Mouse (Mus musculus) gastrocnemius, postnatal 25 days (tissue): ENCODE measurements around the gene Bfsp1. TPM values are rescaled to one million over a fixed set of nuclear protein-coding genes. Genes with fewer than 3 reads are reported as not detected.
A peak's percentile ranks its signal among the peaks of the same experiment; 100 is the strongest.

ENCODE experiments used
- DNase-seq: peaks from one replicate; pipeline ENCODE4 v3.0.0; 2022
- long read RNA-seq, 2 experiments: library from polyadenylated mRNA; stranded (forward); transcript quantifications; one replicate each; pipeline ENCODE4 v2.0.0; 2021
- total RNA-seq, 2 experiments: library from RNA; stranded (reverse); gene quantifications; 1 replicate in 1 of 2; 2 replicates in 1 of 2; pipeline ENCODE4 v1.2.3; 2021

The Bfsp1 gene
- total RNA-seq, result under 1 TPM; 0.26 to 0.46 TPM
- long read RNA-seq, experiment 1, result 0 reads
- long read RNA-seq, experiment 2, partial matches to known transcripts, result 0 of 1 reads
- long read RNA-seq, experiment 2, other reads (novel, unspliced or antisense), result 1 of 1 reads

GRCm38 (mm10) chr2:143862484-143863231 is at the start of gene Bfsp1:
Gene Bfsp1, minus strand, starts transcription at chr2:143863173.
- peak; percentile 76 for DNase-seq

- no peak for DNase-seq
These were observed 49.2 kb upstream of the Bfsp1 start for GRCm38 (mm10) chr2:143912199-143912598.

- no peak for DNase-seq
These were observed 46.3 kb upstream of the Bfsp1 start for GRCm38 (mm10) chr2:143909230-143909629.

GRCm38 (mm10) chr2:143904896-143905295 is 41.9 kb upstream of the Bfsp1 start:
- no peak for DNase-seq

- DNase-seq, result peak; percentile 12
These were observed 40.5 kb upstream of the Bfsp1 start for GRCm38 (mm10) chr2:143903376-143904045.

- DNase-seq, result no peak
These were observed 37.9 kb upstream of the Bfsp1 start for GRCm38 (mm10) chr2:143900821-143901351.

- DNase-seq, result no peak
These were observed 36.7 kb upstream of the Bfsp1 start for GRCm38 (mm10) chr2:143899470-143900220.

- no peak for DNase-seq
These were observed 28.5 kb upstream of the Bfsp1 start for GRCm38 (mm10) chr2:143891302-143892048.

GRCm38 (mm10) chr2:143889860-143890433 is 27.0 kb upstream of the Bfsp1 start:
- no peak for DNase-seq

GRCm38 (mm10) chr2:143889131-143889859 is 26.3 kb upstream of the Bfsp1 start:
- no peak for DNase-seq

- no peak for DNase-seq
These were observed 19.8 kb upstream of the Bfsp1 start for GRCm38 (mm10) chr2:143882606-143883288.

- no peak for DNase-seq
These were observed 19.0 kb upstream of the Bfsp1 start for GRCm38 (mm10) chr2:143882002-143882401.

GRCm38 (mm10) chr2:143879311-143879710 is 16.3 kb upstream of the Bfsp1 start:
- DNase-seq, result no peak

- no peak for DNase-seq
These were observed 14.1 kb upstream of the Bfsp1 start for GRCm38 (mm10) chr2:143876929-143877632.

- DNase-seq, result no peak
These were observed 13.1 kb upstream of the Bfsp1 start for GRCm38 (mm10) chr2:143876026-143876425.

- DNase-seq, result no peak
These were observed 8.1 kb upstream of the Bfsp1 start for GRCm38 (mm10) chr2:143870936-143871688.

- peak; percentile 67 for DNase-seq
These were observed 4.4 kb upstream of the Bfsp1 start for GRCm38 (mm10) chr2:143867326-143867725.

- no peak for DNase-seq
These were observed 1.6 kb upstream of the Bfsp1 start for GRCm38 (mm10) chr2:143864600-143864999.
